Mouse (Mus musculus) thymus, postnatal 14 days (tissue): ENCODE data around the gene Actrt2.

ENCODE experiments used
- DNase-seq: peaks from one replicate; pipeline ENCODE4 v3.0.0; 2021

The Actrt2 gene

GRCm38 (mm10) chr4:154637468-154638319 lies 30.0 kb downstream of the Actrt2 start:
- DNase-seq, result no peak

GRCm38 (mm10) chr4:154636721-154637311 lies 30.9 kb downstream of the Actrt2 start, which contains the start of gene Prdm16:
Gene Prdm16 (minus strand): TSS chr4:154636873.
- no peak for DNase-seq

- no peak for DNase-seq
Measured at GRCm38 (mm10) chr4:154636053-154636433, 31.6 kb downstream of the Actrt2 start.

GRCm38 (mm10) chr4:154635241-154636052 lies 32.2 kb downstream of the Actrt2 start:
- peak; percentile 9 for DNase-seq

DNA sequence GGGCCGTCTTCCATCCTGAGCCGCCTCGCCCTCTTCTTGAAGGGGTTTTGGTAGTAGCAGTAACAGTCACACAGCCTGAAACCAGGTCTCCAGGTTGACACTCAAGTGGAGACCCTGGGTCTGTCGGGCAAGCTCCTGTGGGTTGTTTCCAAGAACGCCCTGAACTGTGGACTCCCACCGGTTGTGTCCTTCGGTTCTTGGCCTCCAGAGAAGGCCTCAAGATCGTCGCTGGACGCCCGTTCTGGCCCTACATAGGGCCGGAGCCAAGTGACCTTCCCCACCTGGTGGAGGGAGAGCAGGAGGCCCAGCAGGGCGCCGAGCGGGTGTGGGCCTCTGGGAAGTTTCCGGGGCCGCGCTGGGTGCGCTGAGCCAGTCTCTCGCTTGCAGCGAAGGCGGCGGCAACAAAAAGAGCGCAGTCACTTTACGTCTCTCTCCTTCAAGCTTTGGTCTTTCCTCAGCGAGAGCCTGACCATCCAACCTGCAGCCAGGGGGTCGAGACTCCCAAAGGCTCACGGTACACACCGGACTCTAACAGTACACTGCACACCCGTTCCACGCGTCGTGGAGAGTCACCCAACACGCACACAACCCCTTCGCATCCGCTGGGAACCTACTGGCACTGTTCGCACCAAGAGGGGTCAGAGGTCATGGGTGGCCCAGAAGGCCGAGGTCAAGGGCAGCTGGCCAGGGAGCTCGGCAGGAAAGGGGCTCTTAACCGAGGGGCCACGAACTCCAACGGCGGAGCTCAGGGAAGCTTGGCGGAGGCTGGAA lies 33.0 kb downstream of the Actrt2 start:
- DNase-seq, result no peak

GRCm38 (mm10) chr4:154634001-154634400 lies 33.7 kb downstream of the Actrt2 start:
- DNase-seq, result no peak

DNA sequence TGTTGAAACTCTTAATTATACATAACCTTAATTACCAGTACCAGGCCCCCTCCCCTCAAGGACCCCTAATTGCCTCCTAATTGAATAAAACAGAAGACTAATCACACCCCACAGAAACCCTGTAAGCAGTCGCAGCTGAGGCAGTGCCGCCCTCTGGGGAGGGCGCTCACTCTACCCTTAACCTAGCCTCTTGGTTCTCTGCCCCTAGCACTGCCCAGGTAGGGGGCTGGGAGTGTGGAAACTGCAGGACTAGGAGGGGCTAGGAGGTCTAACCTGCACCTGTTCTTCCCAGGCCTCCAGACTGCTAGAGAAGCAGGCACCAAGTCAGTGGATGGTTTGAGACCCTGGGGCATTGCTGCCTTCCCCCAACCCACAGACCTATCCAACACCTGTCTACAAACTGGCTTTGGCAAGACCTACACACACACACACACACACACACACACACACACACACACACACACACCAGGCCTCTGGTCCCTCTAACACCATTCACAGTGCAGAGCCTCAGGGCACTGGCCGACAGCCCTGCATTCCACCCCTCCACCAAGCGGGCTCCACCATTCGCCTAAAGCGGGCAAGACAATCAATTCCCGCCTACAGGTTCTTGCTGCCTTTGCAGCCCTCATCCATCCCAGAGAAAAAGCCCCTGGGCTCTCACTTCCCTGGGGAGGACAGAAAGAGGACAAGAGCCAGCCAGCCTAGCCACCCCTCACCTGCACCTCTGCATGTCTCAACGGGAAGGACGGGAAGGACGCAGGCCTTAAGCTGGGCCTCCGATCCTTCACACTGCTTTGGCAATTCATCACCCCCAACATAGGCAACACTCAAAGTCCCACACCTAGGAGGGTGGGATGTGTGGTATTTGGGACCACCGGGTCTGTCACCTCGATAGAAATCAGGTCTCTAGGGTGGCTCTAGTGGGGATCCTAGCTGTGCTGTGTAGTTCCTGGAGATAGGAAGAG lies 34.6 kb downstream of the Actrt2 start:
- no peak for DNase-seq

DNA sequence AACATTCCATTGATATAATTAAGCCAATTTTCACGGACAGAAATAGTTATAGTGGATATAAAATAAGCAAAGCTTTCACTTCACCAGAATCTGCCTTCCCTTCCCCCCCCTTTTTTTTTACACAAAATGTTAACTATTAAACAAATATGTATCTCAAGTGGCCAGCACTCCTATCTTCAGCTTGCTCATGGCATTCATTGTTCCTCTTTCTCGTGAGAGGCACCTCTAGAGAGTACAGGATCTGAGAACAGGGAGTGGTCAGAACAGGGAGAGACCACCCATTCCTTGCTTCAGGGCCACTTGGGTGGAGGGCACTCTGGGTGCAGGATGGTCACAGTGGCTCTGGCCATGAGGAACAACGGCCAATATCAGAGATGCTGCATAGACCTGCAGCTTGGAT lies 36.9 kb downstream of the Actrt2 start:
- no peak for DNase-seq

DNA sequence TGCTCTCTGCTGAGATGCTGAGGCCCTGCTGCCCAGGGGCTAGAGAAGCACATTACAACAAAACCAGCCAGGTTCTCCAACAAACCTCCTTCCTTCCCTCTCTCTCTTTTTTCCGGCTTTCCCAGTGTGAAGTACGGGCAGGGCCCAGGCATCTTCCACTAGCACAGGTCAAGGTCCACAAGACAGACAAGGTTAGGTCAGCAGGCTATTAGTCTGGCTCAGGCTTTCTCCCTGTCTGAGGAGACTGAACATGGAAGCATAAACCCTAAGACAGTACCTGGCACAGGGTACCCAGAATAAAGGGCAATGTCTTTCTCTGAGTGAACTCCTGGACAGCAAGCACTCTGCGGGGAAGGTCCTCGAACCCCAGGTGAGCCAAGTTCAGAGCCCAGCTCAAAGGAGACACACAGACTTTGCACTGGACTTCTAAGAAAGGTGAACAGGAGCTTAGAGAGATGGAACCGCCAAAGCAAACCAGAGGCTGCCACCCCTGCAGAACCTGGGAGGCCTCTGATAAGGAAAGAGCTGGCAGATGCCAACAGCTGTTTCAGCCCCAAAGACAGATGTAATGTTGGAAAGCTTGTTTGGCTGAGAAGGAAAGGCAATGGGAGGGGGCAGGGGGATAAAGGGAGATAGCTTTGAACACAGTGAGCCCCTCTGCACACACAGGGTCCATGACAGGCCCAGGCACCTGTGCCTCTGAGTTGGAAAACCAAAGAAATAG lies 40.1 kb downstream of the Actrt2 start:
- DNase-seq, result no peak

DNA sequence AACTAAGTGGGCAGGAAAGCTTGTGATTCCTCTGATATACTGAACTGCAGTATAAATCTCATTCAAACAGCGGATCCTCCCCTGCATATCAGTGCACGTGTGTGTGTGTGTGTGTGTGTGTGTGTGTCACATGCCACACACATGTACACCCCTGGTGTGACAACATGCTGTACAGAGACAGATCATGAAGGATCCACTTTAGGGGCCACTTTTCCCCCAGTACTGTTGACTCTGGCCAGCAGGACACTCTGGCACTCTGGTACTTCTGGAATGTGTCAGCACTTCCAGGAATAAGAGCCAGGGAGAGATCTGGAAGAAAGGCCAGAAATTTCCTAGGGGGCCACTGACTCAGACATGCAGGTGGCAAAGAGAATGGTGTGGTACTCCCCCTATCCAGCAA lies 41.4 kb downstream of the Actrt2 start:
- DNase-seq, result no peak

GRCm38 (mm10) chr4:154625710-154626109 lies 42.0 kb downstream of the Actrt2 start:
- DNase-seq, result no peak

- DNase-seq, result no peak
Measured at GRCm38 (mm10) chr4:154623241-154623640, 44.4 kb downstream of the Actrt2 start.

DNA sequence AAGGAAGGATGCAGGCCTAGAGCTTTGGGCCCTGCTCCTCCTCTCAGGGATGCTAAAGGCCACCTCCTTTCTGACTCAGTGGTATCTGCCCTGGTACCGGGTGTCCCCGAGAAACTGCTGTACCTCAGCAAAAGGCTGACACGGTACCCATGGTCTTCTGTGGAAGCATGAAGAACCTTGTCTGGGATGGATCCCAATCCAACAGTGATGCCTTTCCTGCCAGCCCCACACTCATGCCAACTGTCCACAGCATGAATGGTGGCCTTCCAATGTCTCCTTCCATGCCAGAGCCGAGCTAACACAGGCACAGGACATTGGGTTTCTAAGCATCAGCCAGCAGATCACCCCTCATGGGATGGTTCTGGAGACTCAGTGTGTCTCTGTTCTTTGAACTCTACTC lies 45.1 kb downstream of the Actrt2 start:
- no peak for DNase-seq
